Mouse (Mus musculus): ENCODE results near the gene Gpr68. TPM values are rescaled to one million over a fixed set of nuclear protein-coding genes. Genes with fewer than 3 reads are reported as not detected.

Gene Gpr68
- polyA plus RNA-seq (2012): not detected in 2 replicates

- no peaks in the 10 kb centered on the region for H3K9me3 ChIP-seq (ENCODE audit: control insufficient read depth, low read length)
- H3K36me3 ChIP-seq (ENCODE audit: control insufficient read depth): peaks cover 18% of the 10 kb centered on the region
- H3K4me3 ChIP-seq (replicated peaks): no peak within 1 kb of the TSS
- no peak for TF ChIP-seq TAL1 (IDR thresholded peaks at IDR 0.05; ENCODE audit: low read length)
- no peak for TF ChIP-seq GATA1 (IDR thresholded peaks at IDR 0.05; ENCODE audit: low read length)
- no peaks in the 10 kb centered on the region; the same call in 1 of the 2 replicates for H3K4me1 ChIP-seq (ENCODE audit: control insufficient read depth)
- peaks cover 29% of the 10 kb centered on the region for H3K27me3 ChIP-seq (ENCODE audit: control insufficient read depth)
Measured at GRCm38 (mm10) chr12:100907598-100908297, at the start of gene Gpr68. Gene Gpr68, minus strand, starts transcription at chr12:100908198.

GRCm38 (mm10) chr12:100957257-100957656 lies 49.3 kb upstream of the Gpr68 start:
- Histone ChIP-seq H3K4me1 (ENCODE audit: control insufficient read depth) (peaks cover 88% of the 10 kb centered on the region), H3K4me3 (replicated peaks) (peak overlapping the region; percentile 58), H3K9me3 (ENCODE audit: control insufficient read depth, low read length) (no peaks in the 10 kb centered on the region), H3K36me3 (ENCODE audit: control insufficient read depth) (peaks cover 74% of the 10 kb centered on the region), H3K27me3 (ENCODE audit: control insufficient read depth) (no peaks in the 10 kb centered on the region)
- TF ChIP-seq TAL1 (IDR thresholded peaks at IDR 0.05; ENCODE audit: low read length): no peak

GRCm38 (mm10) chr12:100956825-100957224 lies 48.8 kb upstream of the Gpr68 start:
- peak overlapping the region; percentile 58 for H3K4me3 ChIP-seq (replicated peaks)
- H3K4me1 ChIP-seq (ENCODE audit: control insufficient read depth): peaks cover 89% of the 10 kb centered on the region
- H3K36me3 ChIP-seq (ENCODE audit: control insufficient read depth): peaks cover 73% of the 10 kb centered on the region
- no peaks in the 10 kb centered on the region for H3K27me3 ChIP-seq (ENCODE audit: control insufficient read depth)
- no peak for TF ChIP-seq TAL1 (IDR thresholded peaks at IDR 0.05; ENCODE audit: low read length)
- no peak for TF ChIP-seq GATA1 (IDR thresholded peaks at IDR 0.05; ENCODE audit: low read length)
- H3K9me3 ChIP-seq (ENCODE audit: control insufficient read depth, low read length): no peaks in the 10 kb centered on the region

- TF ChIP-seq GATA1 (IDR thresholded peaks at IDR 0.05; ENCODE audit: low read length) (peak; percentile 94), TAL1 (IDR thresholded peaks at IDR 0.05; ENCODE audit: low read length) (peak; percentile 94)
- H3K4me3 ChIP-seq (replicated peaks): peak overlapping the region; percentile 58
Measured at GRCm38 (mm10) chr12:100956028-100956427, 48.0 kb upstream of the Gpr68 start.

GRCm38 (mm10) chr12:100953926-100954325 lies 45.9 kb upstream of the Gpr68 start:
- no peak for TF ChIP-seq GATA1 (IDR thresholded peaks at IDR 0.05; ENCODE audit: low read length)
- no peak for TF ChIP-seq TAL1 (IDR thresholded peaks at IDR 0.05; ENCODE audit: low read length)
- Histone ChIP-seq H3K36me3 (ENCODE audit: control insufficient read depth) (peaks cover 83% of the 10 kb centered on the region), H3K9me3 (ENCODE audit: control insufficient read depth, low read length) (no peaks in the 10 kb centered on the region), H3K4me1 (ENCODE audit: control insufficient read depth) (peaks cover 75% of the 10 kb centered on the region), H3K4me3 (replicated peaks) (peak overlapping the region; percentile 58), H3K27me3 (ENCODE audit: control insufficient read depth) (no peaks in the 10 kb centered on the region)

More at GRCm38 (mm10) chr12:100956028-100956427, 48.0 kb upstream of the Gpr68 start:
- Histone ChIP-seq H3K36me3 (ENCODE audit: control insufficient read depth) (peaks cover 77% of the 10 kb centered on the region), H3K27me3 (ENCODE audit: control insufficient read depth) (no peaks in the 10 kb centered on the region), H3K4me1 (ENCODE audit: control insufficient read depth) (peaks cover 95% of the 10 kb centered on the region), H3K9me3 (ENCODE audit: control insufficient read depth, low read length) (no peaks in the 10 kb centered on the region)

GRCm38 (mm10) chr12:100952193-100952931 lies 44.4 kb upstream of the Gpr68 start:
- H3K9me3 ChIP-seq (ENCODE audit: control insufficient read depth, low read length): no peaks in the 10 kb centered on the region
- peaks cover 60% of the 10 kb centered on the region for H3K4me1 ChIP-seq (ENCODE audit: control insufficient read depth)
- no peaks in the 10 kb centered on the region for H3K27me3 ChIP-seq (ENCODE audit: control insufficient read depth)
- TF ChIP-seq TAL1 (IDR thresholded peaks at IDR 0.05; ENCODE audit: low read length) (no peak), GATA1 (IDR thresholded peaks at IDR 0.05; ENCODE audit: low read length) (no peak)
- no peak overlapping the region for H3K4me3 ChIP-seq (replicated peaks)
- peaks cover 90% of the 10 kb centered on the region for H3K36me3 ChIP-seq (ENCODE audit: control insufficient read depth)

- Histone ChIP-seq H3K36me3 (ENCODE audit: control insufficient read depth) (peaks cover 96% of the 10 kb centered on the region), H3K4me1 (ENCODE audit: control insufficient read depth) (peaks cover 28% of the 10 kb centered on the region), H3K4me3 (replicated peaks) (no peak overlapping the region), H3K27me3 (ENCODE audit: control insufficient read depth) (no peaks in the 10 kb centered on the region), H3K9me3 (ENCODE audit: control insufficient read depth, low read length) (no peaks in the 10 kb centered on the region)
- TF ChIP-seq GATA1 (IDR thresholded peaks at IDR 0.05; ENCODE audit: low read length) (no peak), TAL1 (IDR thresholded peaks at IDR 0.05; ENCODE audit: low read length) (no peak)
Measured at GRCm38 (mm10) chr12:100949146-100949545, 41.1 kb upstream of the Gpr68 start.

GRCm38 (mm10) chr12:100948021-100948420 lies 40.0 kb upstream of the Gpr68 start:
- peaks cover 97% of the 10 kb centered on the region for H3K36me3 ChIP-seq (ENCODE audit: control insufficient read depth)

GRCm38 (mm10) chr12:100945948-100946347 lies 38.0 kb upstream of the Gpr68 start:
- Histone ChIP-seq H3K4me3 (replicated peaks) (no peak overlapping the region), H3K27me3 (ENCODE audit: control insufficient read depth) (no peaks in the 10 kb centered on the region), H3K9me3 (ENCODE audit: control insufficient read depth, low read length) (no peaks in the 10 kb centered on the region), H3K4me1 (ENCODE audit: control insufficient read depth) (no peaks in the 10 kb centered on the region), H3K36me3 (ENCODE audit: control insufficient read depth) (peaks cover 97% of the 10 kb centered on the region)
- TF ChIP-seq TAL1 (IDR thresholded peaks at IDR 0.05; ENCODE audit: low read length) (no peak), GATA1 (IDR thresholded peaks at IDR 0.05; ENCODE audit: low read length) (no peak)

More at GRCm38 (mm10) chr12:100948021-100948420, 40.0 kb upstream of the Gpr68 start:
- Histone ChIP-seq H3K9me3 (ENCODE audit: control insufficient read depth, low read length) (no peaks in the 10 kb centered on the region), H3K4me1 (ENCODE audit: control insufficient read depth) (peaks cover 16% of the 10 kb centered on the region), H3K4me3 (replicated peaks) (no peak overlapping the region), H3K27me3 (ENCODE audit: control insufficient read depth) (no peaks in the 10 kb centered on the region)
- TF ChIP-seq TAL1 (IDR thresholded peaks at IDR 0.05; ENCODE audit: low read length) (no peak), GATA1 (IDR thresholded peaks at IDR 0.05; ENCODE audit: low read length) (no peak)

Measured in erythroblast, embryonic 14.5 days (primary cell).